Mouse (Mus musculus) kidney, adult 8-10 months (tissue): ENCODE results near the gene Mkrn1.
"Not testable (repeated sequence)": the region's sequence is repeated elsewhere in the genome, so short reads cannot be mapped to it uniquely, and the experiment has no call there.

ENCODE experiments used
- DNase-seq, 2 experiments: peaks; one replicate each; pipeline ENCODE4 v3.0.0; 2022

Gene Mkrn1

DNA sequence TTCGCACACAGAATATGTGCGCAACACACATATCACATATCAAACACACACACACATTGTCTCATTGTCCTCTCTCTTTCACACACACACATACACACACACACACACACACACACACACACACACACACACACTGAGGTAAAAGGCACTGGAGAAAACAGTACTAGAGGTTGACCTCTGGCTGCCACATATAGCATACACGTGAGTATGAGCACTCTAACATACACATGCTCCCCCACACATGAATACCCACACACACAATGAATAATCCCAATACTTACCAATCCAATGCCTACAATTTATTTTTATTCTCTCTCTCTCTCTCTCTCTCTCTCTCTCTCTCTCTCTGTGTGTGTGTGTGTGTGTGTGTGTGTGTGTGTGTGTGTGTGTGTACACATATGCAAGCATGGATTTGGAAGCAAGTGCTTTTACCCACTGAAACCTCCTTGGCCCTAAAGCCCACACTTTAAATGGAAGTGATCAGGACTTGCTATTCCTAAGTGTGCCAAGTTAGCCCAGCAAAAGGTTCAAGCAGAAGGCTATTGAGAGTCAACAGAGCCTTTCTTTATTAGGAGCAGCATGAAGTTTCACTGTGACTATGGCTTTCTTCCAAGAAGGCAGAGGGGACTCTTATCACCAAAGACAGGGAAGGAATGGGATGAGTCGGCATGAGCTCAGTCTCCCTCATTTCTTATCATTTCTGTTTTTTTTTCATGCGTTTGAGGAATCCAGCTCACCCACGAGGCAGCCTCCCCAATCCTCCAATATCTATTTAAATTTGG is 8.9 kb upstream of the Mkrn1 start:
- DNase-seq: no peak

- DNase-seq: no peak
These were observed 7.2 kb upstream of the Mkrn1 start for GRCm38 (mm10) chr6:39427276-39428003.

DNA sequence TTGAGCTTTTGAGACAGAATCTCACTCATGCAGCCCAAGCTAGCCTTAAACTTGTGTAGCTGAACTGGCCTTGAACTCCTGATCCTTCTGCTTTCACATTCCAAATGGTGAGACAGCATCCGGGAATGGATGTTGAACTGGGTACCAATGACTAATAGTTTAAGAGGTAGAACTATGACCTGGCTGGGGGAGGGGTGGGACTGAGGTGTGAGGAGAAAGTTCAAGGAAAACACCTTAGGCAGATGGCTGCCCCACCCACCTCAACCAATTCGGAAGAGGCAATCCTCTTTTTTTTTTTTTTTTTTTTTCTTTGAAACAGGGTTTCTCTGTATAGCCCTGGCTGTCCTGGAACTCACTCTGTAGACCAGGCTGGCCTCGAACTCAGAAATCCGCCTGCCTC is 6.5 kb upstream of the Mkrn1 start:
- DNase-seq: no peak

GRCm38 (mm10) chr6:39425181-39425580 is 4.9 kb upstream of the Mkrn1 start:
- no peak for DNase-seq

- no peak for DNase-seq
These were observed 3.4 kb upstream of the Mkrn1 start for GRCm38 (mm10) chr6:39423686-39424085.

DNA sequence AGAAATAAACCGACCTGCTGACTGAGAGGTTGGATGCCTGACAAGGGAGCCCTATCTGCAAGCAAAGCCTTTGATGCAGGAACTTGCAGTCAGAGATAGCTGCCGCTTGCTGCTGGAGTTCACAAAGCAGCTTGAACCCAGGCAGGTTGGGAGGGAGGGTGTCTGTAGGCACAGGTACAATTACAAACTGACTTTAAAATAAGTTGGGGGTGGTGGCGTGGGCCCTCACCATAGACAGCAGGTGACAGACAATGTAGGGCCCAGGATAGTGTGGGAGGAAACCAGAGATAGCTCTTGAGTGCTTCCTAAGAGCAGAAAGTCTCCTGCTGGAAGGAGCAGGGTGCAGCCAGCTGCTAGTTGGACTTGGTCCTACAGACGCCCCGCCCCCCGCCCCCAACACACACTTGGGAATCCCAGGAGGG is 2.9 kb upstream of the Mkrn1 start:
- no peak for DNase-seq

DNA sequence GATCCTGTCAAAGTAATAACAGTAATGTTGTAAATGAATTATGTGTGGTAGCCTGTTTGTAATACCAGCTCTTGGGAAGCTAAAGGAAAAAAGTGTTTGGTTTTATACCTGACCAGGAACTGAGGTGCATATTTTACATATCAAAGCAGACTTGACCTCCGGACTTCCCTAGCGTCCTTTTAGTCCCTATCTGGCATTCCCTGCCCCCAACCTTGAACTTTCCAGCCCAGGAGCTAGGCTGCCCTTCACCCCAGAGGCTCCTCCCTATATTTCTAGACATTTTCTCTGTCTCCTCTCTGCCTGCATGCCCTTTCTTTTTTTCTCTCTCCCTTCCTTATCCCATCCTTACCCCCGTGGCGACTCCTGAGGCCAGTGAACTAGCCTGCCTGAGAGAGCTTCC is 605 bp upstream of the Mkrn1 start:
- DNase-seq: no peak

DNA sequence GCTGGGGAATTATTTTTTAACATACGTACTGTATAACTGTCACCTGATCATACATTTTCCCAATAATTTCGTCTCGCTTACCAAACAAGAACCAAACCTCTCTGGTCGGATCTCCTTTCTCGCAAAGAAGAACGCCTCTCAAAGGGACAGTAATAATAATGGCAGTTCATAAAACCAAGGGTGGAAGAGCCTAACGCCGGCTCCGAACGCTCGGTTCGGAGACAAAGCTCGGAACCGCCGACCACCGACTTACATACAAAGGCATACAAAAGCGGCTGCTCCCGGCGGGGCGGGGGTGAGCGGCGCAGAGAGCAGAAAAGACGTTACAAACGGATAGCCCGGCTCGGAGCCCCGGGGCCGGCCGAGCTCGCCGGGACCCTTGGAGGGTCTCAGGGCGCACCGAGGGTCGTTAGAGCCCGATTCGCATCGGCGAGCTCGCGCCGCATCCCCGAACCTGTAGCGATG is 844 bp downstream of the Mkrn1 start:
- DNase-seq: peak in 1 of 2 experiments; percentile 22

- DNase-seq: not testable (repeated sequence)
These were observed 3.6 kb downstream of the Mkrn1 start for GRCm38 (mm10) chr6:39416654-39417053.

GRCm38 (mm10) chr6:39415762-39416161 is 4.5 kb downstream of the Mkrn1 start:
- peak; percentile 30 to 76 for DNase-seq

DNA sequence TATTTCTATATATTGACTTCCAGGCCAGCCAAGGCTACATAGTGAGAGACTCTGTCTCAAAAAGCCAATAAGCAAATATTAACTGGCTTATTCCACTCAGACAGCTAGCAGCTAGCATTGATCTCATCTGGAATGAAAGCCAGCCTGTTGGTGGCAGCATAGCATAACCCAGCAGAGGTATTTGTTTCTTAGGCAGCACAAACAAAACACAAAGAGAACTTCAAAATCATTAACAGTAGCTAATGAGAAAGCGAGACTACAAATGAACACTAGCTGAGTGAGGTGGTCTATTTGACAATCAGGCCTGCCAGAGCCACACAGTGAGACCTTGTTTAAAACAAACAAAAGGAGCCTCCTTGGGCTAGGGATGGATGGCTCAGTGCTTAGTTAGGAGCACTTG is 6.2 kb downstream of the Mkrn1 start:
- peak in 1 of 2 experiments; percentile 32 for DNase-seq

DNA sequence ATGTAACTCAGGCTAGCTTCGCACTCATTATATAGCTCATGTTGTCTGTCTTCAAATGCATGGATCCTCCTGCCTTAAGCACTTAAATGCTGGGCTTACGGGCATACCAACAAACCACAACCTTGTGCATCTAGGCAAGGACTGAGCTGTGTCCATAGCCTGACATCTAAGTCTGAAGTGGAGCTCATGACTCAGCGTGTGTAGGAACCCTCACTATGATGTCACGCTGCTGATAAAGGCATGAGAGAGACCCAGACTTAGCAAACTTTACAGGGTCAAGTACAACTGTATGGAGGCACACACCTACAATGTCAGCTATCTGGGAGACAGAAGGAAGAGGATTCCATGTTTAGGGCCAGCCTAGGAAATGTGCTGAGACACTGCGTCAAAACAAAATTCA is 13.8 kb downstream of the Mkrn1 start:
- no peak for DNase-seq

- no peak for DNase-seq
These were observed 17.1 kb downstream of the Mkrn1 start for GRCm38 (mm10) chr6:39403136-39403535.

DNA sequence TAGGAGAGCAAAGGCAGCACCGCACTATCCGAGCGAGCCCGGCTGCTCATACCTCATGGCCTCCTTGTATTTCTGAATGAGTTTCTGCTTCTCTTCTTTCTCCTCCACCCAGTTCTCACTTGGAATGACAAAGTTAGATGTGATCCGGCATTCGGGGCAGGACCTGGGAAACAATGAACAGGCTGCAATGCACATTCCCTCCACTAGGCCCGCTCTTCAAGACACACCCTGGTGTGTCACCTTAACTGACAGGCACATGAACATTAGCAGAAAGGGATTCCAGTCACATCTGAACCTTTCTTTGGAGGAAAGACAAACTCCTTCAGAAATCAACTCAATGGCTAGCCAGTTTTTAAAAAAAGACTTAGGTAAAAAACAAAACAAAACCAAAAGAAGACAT is 19.9 kb downstream of the Mkrn1 start:
- peak in 1 of 2 experiments; percentile 45 for DNase-seq

GRCm38 (mm10) chr6:39398342-39398741 is 21.9 kb downstream of the Mkrn1 start:
- no peak for DNase-seq

DNA sequence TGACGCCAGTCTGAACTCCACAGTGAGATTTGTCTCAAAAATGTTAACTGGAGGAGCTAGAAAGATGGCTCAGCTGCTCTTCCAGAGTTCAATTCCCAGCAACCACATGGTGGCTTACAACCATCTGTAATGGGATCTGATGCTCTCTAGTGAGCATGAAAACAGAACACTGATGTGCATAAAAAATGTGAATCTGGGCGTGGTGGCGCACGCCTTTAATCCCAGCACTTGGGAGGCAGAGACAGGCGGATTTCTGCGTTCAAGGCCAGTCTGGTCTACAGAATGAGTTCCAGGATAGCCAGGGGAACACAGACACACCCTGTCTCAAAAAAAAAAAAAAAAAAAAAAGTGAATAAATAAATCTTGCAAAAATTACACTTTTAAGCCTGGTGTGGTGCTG is 23.2 kb downstream of the Mkrn1 start:
- DNase-seq: no peak

DNA sequence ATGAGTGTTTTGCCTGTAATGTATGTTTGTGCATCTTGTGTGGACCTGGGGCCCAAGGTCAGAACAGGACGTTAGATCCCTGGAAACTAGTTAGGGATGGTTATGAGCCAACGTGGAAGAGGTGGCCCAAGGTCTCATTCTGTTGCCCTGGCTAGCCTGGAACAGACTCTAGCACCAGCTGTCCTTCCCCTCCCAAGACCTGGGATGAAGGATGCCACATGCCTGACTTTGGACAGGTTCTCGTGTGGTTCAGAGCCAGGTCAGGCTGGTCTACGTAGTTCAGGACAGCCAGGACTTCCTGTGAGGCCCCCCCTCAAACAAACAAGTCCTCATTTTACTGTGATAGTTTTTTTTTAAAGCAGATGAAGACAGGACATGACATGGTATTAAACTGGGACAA is 24.3 kb downstream of the Mkrn1 start:
- DNase-seq: no peak

DNA sequence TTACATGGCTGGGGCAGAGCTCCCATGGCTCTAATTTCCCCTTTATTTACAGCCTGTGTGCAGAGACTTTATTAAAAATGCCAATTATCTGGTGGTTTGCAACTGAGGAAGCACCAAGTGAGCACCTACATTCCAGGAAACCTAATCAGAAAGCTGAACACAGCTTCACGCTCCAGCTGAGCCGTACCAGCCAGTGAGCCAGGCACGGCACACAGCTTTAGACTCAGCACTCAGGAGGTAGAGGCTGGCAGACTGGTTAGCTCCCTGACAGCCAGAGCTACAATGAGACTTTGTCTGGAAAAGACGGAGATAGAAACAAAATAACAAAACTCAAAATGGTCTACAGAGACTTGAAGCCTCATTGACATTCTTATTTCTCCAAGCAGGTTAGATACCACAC is 24.8 kb downstream of the Mkrn1 start:
- DNase-seq: no peak

- DNase-seq: no peak
These were observed 30.3 kb downstream of the Mkrn1 start for GRCm38 (mm10) chr6:39389988-39390387.

GRCm38 (mm10) chr6:39381125-39381880 is 39.0 kb downstream of the Mkrn1 start, which contains the start of gene Rab19:
Gene Rab19, plus strand, starts transcription at chr6:39381175.
- DNase-seq: peak; percentile 42 to 51

DNA sequence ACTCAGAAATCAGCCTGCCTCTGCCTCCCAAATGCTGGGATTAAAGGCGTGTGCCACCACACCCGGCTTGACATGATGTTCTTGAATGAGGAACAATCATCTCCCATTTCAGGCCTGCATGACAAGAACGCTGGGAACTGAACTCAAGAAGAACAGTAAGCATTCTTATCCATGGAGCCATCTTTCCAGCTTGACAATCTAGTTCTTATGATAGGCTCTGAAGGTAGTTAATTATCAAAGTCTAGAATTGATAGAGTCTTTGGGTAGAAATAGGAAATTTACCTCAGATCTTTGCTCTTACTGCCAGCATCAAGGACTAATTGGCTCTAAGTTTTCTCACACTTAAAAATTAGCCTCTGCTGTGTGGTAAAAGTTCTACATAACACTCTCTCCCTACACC is 40.0 kb downstream of the Mkrn1 start:
- no peak for DNase-seq

DNA sequence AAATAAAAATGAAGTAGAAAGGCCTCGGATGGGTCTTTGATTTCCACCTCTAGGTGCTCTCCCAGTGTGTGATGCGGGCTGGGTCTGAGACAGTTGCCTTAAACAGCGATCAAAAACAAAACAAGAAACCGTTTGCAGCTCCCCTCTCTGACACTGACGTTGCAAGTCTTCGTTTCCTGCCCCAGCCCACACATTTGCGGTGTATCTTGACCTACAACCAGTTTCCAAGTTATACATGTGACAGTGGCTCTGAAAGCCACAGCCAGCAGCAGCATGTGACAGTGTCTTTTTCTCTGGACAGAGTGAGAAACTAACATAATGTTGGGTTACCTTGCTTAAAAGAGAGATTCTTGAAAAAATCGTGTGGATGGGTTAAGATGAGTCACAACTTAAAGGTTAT is 40.5 kb downstream of the Mkrn1 start:
- DNase-seq: no peak

GRCm38 (mm10) chr6:39379224-39379623 is 41.0 kb downstream of the Mkrn1 start:
- DNase-seq: no peak
